ENCODE assay signal across 37 mouse cellular contexts in genomic region chr4:133962566-133962965, GRCm38 (mm10). TPM values are rescaled to one million over a fixed set of nuclear protein-coding genes. Genes with fewer than 3 reads are reported as not detected.
DNase-seq lines count a peak whose midpoint lies in the region; ATAC-seq and TF ChIP-seq lines count a peak whose summit lies in the region.
"Had no signal": no experiment of that assay in that cellular context is flagged by ENCODE, and none has a peak within 500 bp of the region (broad histone marks: within the 10 kb centered on the region; RNA-seq: fewer than 3 reads in every experiment).

No protein-coding gene starts in this region.

- TF ChIP-seq EP300 in lung, postnatal 0 days (IDR thresholded peaks at IDR 0.05) = no peak

- H3K27ac ChIP-seq in lung, embryonic 14.5 days (ENCODE audit: low read depth) = no peak overlapping the region
- no peak overlapping the region for H3K27ac ChIP-seq in lung, postnatal 0 days (ENCODE audit: low read length)
- H3K27ac ChIP-seq: embryonic facial prominence, embryonic 13.5 days; hindbrain, embryonic 12.5 days; hindbrain, postnatal 0 days; kidney, postnatal 0 days; limb, embryonic 13.5 days; neural tube, embryonic 15.5 days had no signal

- H3K27me3 ChIP-seq in lung, embryonic 14.5 days (ENCODE audit: insufficient read depth, low read length) = no peaks in the 10 kb centered on the region
- H3K27me3 ChIP-seq in lung, postnatal 0 days (replicated peaks; ENCODE audit: insufficient read depth, low read length) = no peaks in the 10 kb centered on the region
- H3K27me3 ChIP-seq: embryonic facial prominence, embryonic 13.5 days; hindbrain, embryonic 12.5 days; limb, embryonic 13.5 days; neural tube, embryonic 15.5 days had no signal

- ATAC-seq in lung, embryonic 14.5 days (ENCODE audit: insufficient read depth) = no peak
- no peak for ATAC-seq in lung, postnatal 0 days
- ATAC-seq: activated CD4-positive, CD25-positive, alpha-beta regulatory T cell, adult 4 months; CD4-positive, CD25-positive, alpha-beta regulatory T cell, adult 4 months; hindbrain, postnatal 0 days; intestine, embryonic 16.5 days had no signal

- H3K9me3 ChIP-seq in lung, embryonic 14.5 days (ENCODE audit: low read depth, low read length) = no peaks in the 10 kb centered on the region
- H3K9me3 ChIP-seq in lung, postnatal 0 days (ENCODE audit: low read length) = no peaks in the 10 kb centered on the region
- H3K9me3 ChIP-seq: embryonic facial prominence, embryonic 13.5 days; hindbrain, embryonic 12.5 days; limb, embryonic 13.5 days; neural tube, embryonic 15.5 days had no signal

- DNase-seq in adrenal gland, adult 2 months = peak; percentile 55
- DNase-seq in adrenal gland, adult 8-10 months = no peak
- peak; percentile 17 for DNase-seq in lung, embryonic 14.5 days
- DNase-seq in lung, postnatal 0 days (ENCODE audit: low spot score) = no peak
- DNase-seq in 3T3-L1 (ENCODE audit: low read depth, low spot score) (peak; percentile 53), adipocyte (ENCODE audit: low spot score) (peak; percentile 56)
- DNase-seq in heart, adult 9 months (ENCODE audit: low spot score in 2 of 2) = no peak
- DNase-seq: cerebellum, adult 11-12 months; cerebellum, adult 9-11 months; gastrocnemius, postnatal 25 days; heart, adult 11 months; heart, postnatal 36 days; kidney, adult 8-10 months; kidney, postnatal 4 days; lung, postnatal 4 days; right cerebral cortex, adult 18-20 months; spleen, adult 18-20 months; thymus, postnatal 14 days had no signal

- H3K36me3 ChIP-seq in lung, embryonic 14.5 days (ENCODE audit: insufficient read depth) = peaks cover 42% of the 10 kb centered on the region
- H3K36me3 ChIP-seq in lung, postnatal 0 days (ENCODE audit: insufficient read depth, low read length) = no peaks in the 10 kb centered on the region; the same call in 1 of the 2 replicates

- WGBS in lung, embryonic 14.5 days = 82% methylated on average over 7 of the region's 7 CpGs
- WGBS in lung, postnatal 0 days = 76% methylated on average over 7 of the region's 7 CpGs

- no peak overlapping the region for H3K9ac ChIP-seq in lung, embryonic 14.5 days
- no peak overlapping the region for H3K9ac ChIP-seq in lung, postnatal 0 days (replicated peaks; ENCODE audit: low read depth)
- H3K9ac ChIP-seq: embryonic facial prominence, embryonic 13.5 days; hindbrain, embryonic 12.5 days; limb, embryonic 13.5 days; neural tube, embryonic 15.5 days had no signal

- H3K4me1 ChIP-seq in lung, embryonic 14.5 days (ENCODE audit: insufficient read depth) = no peaks in the 10 kb centered on the region
- H3K4me1 ChIP-seq in lung, postnatal 0 days (ENCODE audit: insufficient read depth, low read depth, low read length) = peaks cover 6% of the 10 kb centered on the region; the same call in 1 of the 2 replicates

- TF ChIP-seq CTCF in lung, embryonic 14.5 days (IDR thresholded peaks at IDR 0.05; ENCODE audit: low read depth) = no peak
- no peak for TF ChIP-seq CTCF in lung, postnatal 0 days (IDR thresholded peaks at IDR 0.05)

- no peak overlapping the region for H3K4me2 ChIP-seq in lung, embryonic 14.5 days
- no peak overlapping the region for H3K4me2 ChIP-seq in lung, postnatal 0 days (replicated peaks; ENCODE audit: low read depth, low read length)
- H3K4me2 ChIP-seq: embryonic facial prominence, embryonic 13.5 days; heart, embryonic 11.5 days; hindbrain, embryonic 12.5 days; limb, embryonic 13.5 days; liver, embryonic 11.5 days; neural tube, embryonic 15.5 days had no signal

- no peak overlapping the region for H3K4me3 ChIP-seq in lung, embryonic 14.5 days (ENCODE audit: low read depth, low read length)
- no peak overlapping the region for H3K4me3 ChIP-seq in lung, postnatal 0 days (ENCODE audit: low read depth, low read length)
- H3K4me3 ChIP-seq: embryonic facial prominence, embryonic 13.5 days; erythroblast, embryonic 14.5 days; hindbrain, embryonic 12.5 days; limb, embryonic 13.5 days; neural tube, embryonic 15.5 days had no signal

RNA-seq across cellular contexts. Expression of gene Hmgn2, which starts 5.9 kb away (rescaled TPM):
- total RNA-seq in adrenal gland, adult 2 months (2021) = 100 to 1,000 TPM; 109 to 291 TPM
- polyA plus RNA-seq in adrenal gland, adult 2 months (2012; rRNA removed) = 15.8 and 16.8 TPM in 2 replicates
- total RNA-seq in adrenal gland, adult 8-10 months (2022) = 100 to 1,000 TPM; 127 to 139 (median 136) TPM
- 3,363 and 3,461 TPM in 2 replicates for polyA plus RNA-seq in lung, embryonic 14.5 days (2014; fragmentation: Nextera tagmentation; extraction: Ambion mirVana)
- polyA plus RNA-seq in lung, postnatal 0 days (2015; fragmentation: Nextera tagmentation; extraction: Ambion mirVana) = 456 and 496 TPM in 2 replicates

RNA-seq across cellular contexts. Expression of gene Dhdds, which starts 38.2 kb away (rescaled TPM):
- total RNA-seq in adrenal gland, adult 2 months (2021) = 10 to 100 TPM; 43.9 to 49.4 TPM
- 17.9 and 23.3 TPM in 2 replicates for polyA plus RNA-seq in adrenal gland, adult 2 months (2012; rRNA removed)
- total RNA-seq in adrenal gland, adult 8-10 months (2022) = 10 to 100 TPM; 48.8 to 57.7 (median 57.0) TPM
- 43.7 and 45.6 TPM in 2 replicates for polyA plus RNA-seq in lung, embryonic 14.5 days (2014; fragmentation: Nextera tagmentation; extraction: Ambion mirVana)
- 23.8 and 25.1 TPM in 2 replicates for polyA plus RNA-seq in lung, postnatal 0 days (2015; fragmentation: Nextera tagmentation; extraction: Ambion mirVana)

RNA-seq across cellular contexts. Expression of gene Lin28a, which starts 56.1 kb away (rescaled TPM):
- not detected for total RNA-seq in adrenal gland, adult 2 months (2021)
- polyA plus RNA-seq in adrenal gland, adult 2 months (2012; rRNA removed) = not detected in 2 replicates
- not detected for total RNA-seq in adrenal gland, adult 8-10 months (2022)
- polyA plus RNA-seq in lung, embryonic 14.5 days (2014; fragmentation: Nextera tagmentation; extraction: Ambion mirVana) = not detected in 2 replicates
- polyA plus RNA-seq in lung, postnatal 0 days (2015; fragmentation: Nextera tagmentation; extraction: Ambion mirVana) = 0.19 TPM in 1 of 2 replicates, not detected in the other
- total RNA-seq: heart, postnatal 36 days; hindbrain, postnatal 0 days; layer of hippocampus, adult 8-10 months; layer of hippocampus, postnatal 25 days; left cerebral cortex, adult 8-10 months; left cerebral cortex, postnatal 36 days had no signal
- polyA plus RNA-seq: activated CD4-positive, CD25-positive, alpha-beta regulatory T cell, adult 4 months; CD4-positive, CD25-positive, alpha-beta regulatory T cell, adult 4 months; embryonic facial prominence, embryonic 13.5 days; erythroblast, embryonic 14.5 days; heart, embryonic 16.5 days; hindbrain, postnatal 0 days; kidney, postnatal 0 days; lung, embryonic 16.5 days; urinary bladder, adult 2 months had no signal

Comparison
In these comparisons a context has a peak if more than half of its experiments do, and no peak if none do; other contexts are left out.
1. DNase-seq: peak in adrenal gland, adult 2 months (single experiment), lung, embryonic 14.5 days (single experiment), 3T3-L1 (single experiment) and adipocyte (single experiment); none in adrenal gland, adult 8-10 months (single experiment), lung, postnatal 0 days (single experiment) and heart, adult 9 months (0 of 2).
2. RNA of gene Hmgn2, which starts 5.9 kb away (polyA plus RNA-seq): 3,363 to 3,461 TPM in lung, embryonic 14.5 days and 456 to 496 TPM in lung, postnatal 0 days; 15.8 to 16.8 TPM in adrenal gland, adult 2 months; every median in the first group is over 10 times any median in the second.